Mouse (Mus musculus) liver, embryonic 11.5 days (tissue): Measurements from ENCODE around the gene Ube2g1. TPM values are rescaled to one million over a fixed set of nuclear protein-coding genes. Genes with fewer than 3 reads are reported as not detected.

Experiments used
- ATAC-seq: fragments of 200-750 bp; cut with Nextera tagmentation; replicated peaks from 2 replicates; pipeline ENCODE4 v1.8.0; 2017; ENCODE audit warnings: moderate number of reproducible peaks, mild to moderate bottlenecking, moderate TSS enrichment, moderate library complexity; ENCODE audit not compliant: low FRiP score
- DNase-seq: peaks from one replicate; pipeline ENCODE4 v3.0.0-alpha.2; 2017; ENCODE audit warnings: low spot score
- H3K27ac ChIP-seq: fragments of 300-500 bp; sonication (generic); 2 replicates; pipeline ENCODE4 v1.5.1; 2014; ENCODE audit warnings: mild to moderate bottlenecking, low read depth, low read length, control low read depth
- H3K27me3 ChIP-seq: fragments of 300-500 bp; sonication (generic); replicated peaks from 2 replicates; pipeline ENCODE4 v1.6.1; 2014; ENCODE audit warnings: low read length, mixed read lengths; ENCODE audit not compliant: control insufficient read depth, insufficient read depth
- H3K36me3 ChIP-seq: fragments of 300-500 bp; sonication (generic); 2 replicates; pipeline ENCODE4 v1.6.1; 2014; ENCODE audit warnings: mild to moderate bottlenecking, low read length, moderate library complexity, mixed read lengths; ENCODE audit not compliant: control insufficient read depth, insufficient read depth
- H3K4me1 ChIP-seq: fragments of 300-500 bp; sonication (generic); replicated peaks from 2 replicates; pipeline ENCODE4 v1.6.1; 2014; ENCODE audit warnings: low read length, mixed read lengths; ENCODE audit not compliant: control insufficient read depth, insufficient read depth
- H3K4me2 ChIP-seq: fragments of 300-500 bp; sonication (generic); 2 replicates; pipeline ENCODE4 v1.6.1; 2014; ENCODE audit warnings: mild to moderate bottlenecking, control low read depth, moderate library complexity
- H3K4me3 ChIP-seq: fragments of 300-500 bp; sonication (generic); 2 replicates; pipeline ENCODE4 v1.5.1; 2014; ENCODE audit warnings: low read depth, low read length, control low read depth
- H3K9ac ChIP-seq: fragments of 300-500 bp; sonication (generic); 2 replicates; pipeline ENCODE4 v1.6.1; 2014; ENCODE audit warnings: low read depth, low read length, control low read depth
- H3K9me3 ChIP-seq: fragments of 300-500 bp; sonication (generic); 2 replicates; pipeline ENCODE4 v1.6.1; 2016; ENCODE audit warnings: low read length, inconsistent platforms, mixed read lengths; ENCODE audit not compliant: control insufficient read depth
- WGBS: fragments of 180-500 bp; shearing (Covaris S2); extraction: QIAGEN DNeasy Blood & Tissue Kit; methylation state at CpG from one replicate; pipeline ENCODE4 v1.1.7; 2014; 5-methylcytosine and 5-hydroxymethylcytosine counted together
- polyA plus RNA-seq: library from polyadenylated mRNA; unstranded; fragments of >200 nt; fragmentation: Nextera tagmentation; extraction: Ambion mirVana; gene quantifications from 2 replicates; pipeline ENCODE4 v1.2.1, GENCODE M21; 2014

The Ube2g1 gene
- polyA plus RNA-seq, 1 experiment from 2014 or later = 61.9 TPM

DNA sequence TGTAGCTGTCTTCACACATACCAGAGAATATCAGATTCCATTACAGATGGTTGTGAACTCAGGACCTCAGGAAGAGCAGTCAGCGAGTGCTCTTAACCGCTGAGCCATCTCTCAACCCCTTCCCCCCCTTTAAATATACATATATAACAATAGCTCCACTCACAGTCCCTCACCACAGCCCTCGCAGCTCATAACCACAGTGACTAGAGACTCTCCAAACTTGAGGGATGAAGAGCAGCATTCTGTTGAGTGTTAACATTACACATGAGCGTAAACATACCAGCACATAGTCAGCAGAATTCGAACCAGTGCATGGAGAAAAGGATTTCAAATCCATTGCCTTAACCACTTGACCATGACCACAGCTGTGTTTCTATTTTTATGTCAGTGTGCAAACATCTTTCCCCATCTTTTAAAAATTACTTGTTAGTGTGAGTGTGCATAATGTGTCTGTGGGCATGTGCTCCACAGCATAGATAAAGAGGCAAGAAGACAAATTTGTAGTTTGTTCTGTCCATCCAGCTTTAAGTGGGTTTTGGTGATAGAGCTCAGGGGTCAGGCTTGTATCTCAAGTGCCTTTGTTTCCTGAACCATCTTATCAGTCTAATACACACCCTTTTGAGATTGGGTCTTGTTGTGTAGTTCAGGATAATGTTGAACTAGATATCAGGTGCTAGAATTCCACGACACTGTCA, 64.4 kb downstream of the Ube2g1 start:
- no peaks in the 10 kb centered on the region for H3K9me3 ChIP-seq
- no peaks in the 10 kb centered on the region for H3K27me3 ChIP-seq
- H3K9ac ChIP-seq = no peak overlapping the region
- no peak overlapping the region for H3K4me3 ChIP-seq
- DNase-seq (no peak), ATAC-seq (peak; percentile 31)
- peaks cover 14% of the 10 kb centered on the region for H3K4me1 ChIP-seq
- no peaks in the 10 kb centered on the region; the same call in 1 of the 2 replicates for H3K36me3 ChIP-seq
- H3K27ac ChIP-seq = no peak overlapping the region
- WGBS = 54% methylated on average over 6 of the region's 6 CpGs
- H3K4me2 ChIP-seq = 0 out of 2 replicates have a peak overlapping the region, but pooled peaks have one; percentile 9

GRCm38 (mm10) chr11:72672438-72672837, 65.4 kb downstream of the Ube2g1 start:
- no peaks in the 10 kb centered on the region for H3K36me3 ChIP-seq
- H3K4me3 ChIP-seq = no peak overlapping the region
- no peak for DNase-seq
- 43% methylated on average over 1 of the region's 1 CpGs for WGBS
- peaks cover 14% of the 10 kb centered on the region for H3K4me1 ChIP-seq
- H3K4me2 ChIP-seq = no peak overlapping the region
- H3K9me3 ChIP-seq = no peaks in the 10 kb centered on the region
- no peak overlapping the region for H3K9ac ChIP-seq
- no peaks in the 10 kb centered on the region for H3K27me3 ChIP-seq
- no peak overlapping the region for H3K27ac ChIP-seq
- no peak for ATAC-seq

DNA sequence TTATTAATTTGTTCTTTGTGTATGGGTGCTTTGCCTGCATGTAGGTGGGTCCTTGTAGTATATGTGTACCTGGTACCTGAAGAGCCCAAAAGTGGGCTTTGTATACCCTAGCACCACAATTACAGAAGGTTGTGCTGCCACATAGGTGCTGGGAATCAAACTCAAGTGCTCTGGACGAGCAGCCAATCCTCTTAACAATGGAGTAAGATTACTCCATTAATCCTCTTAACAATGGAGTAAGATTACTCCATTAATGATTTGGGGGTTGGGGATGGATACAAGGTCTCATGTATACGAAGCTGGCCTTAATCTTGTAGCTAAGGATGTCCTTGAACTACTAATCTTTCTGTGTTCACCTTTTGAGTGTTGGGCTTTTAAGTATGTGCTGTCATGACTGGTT, 68.2 kb downstream of the Ube2g1 start:
- H3K9ac ChIP-seq = no peak overlapping the region
- DNase-seq (no peak), ATAC-seq (no peak)
- H3K4me3 ChIP-seq = no peak overlapping the region
- H3K27me3 ChIP-seq = no peaks in the 10 kb centered on the region
- no peak overlapping the region for H3K27ac ChIP-seq
- peaks cover 14% of the 10 kb centered on the region for H3K4me1 ChIP-seq
- WGBS = 68% methylated on average over 2 of the region's 2 CpGs
- H3K9me3 ChIP-seq = no peaks in the 10 kb centered on the region
- no peaks in the 10 kb centered on the region for H3K36me3 ChIP-seq
- no peak overlapping the region for H3K4me2 ChIP-seq

DNA sequence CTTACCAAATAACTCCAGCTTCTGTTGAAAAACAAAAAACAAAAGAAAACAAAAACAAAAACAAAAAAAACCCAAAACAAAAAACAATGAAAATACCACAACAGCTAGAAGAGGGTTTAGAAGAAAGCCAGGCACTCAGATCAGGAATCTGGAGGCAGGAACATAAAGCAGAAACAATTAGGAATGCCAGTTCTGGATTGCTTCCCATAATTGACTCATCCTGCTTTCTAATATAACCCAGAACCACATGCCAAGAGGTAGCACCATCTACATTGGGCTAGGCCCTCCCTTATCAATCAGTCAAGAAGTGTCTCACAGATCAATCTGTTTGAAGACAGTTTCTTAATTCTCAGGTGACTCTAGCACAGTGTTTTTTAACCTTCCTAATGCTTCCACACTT, 73.6 kb downstream of the Ube2g1 start:
- Histone ChIP-seq H3K27ac (no peak overlapping the region), H3K4me2 (no peak overlapping the region), H3K4me3 (no peak overlapping the region), H3K36me3 (peaks cover 3% of the 10 kb centered on the region; the same call in 1 of the 2 replicates), H3K9me3 (no peaks in the 10 kb centered on the region), H3K9ac (no peak overlapping the region), H3K27me3 (no peaks in the 10 kb centered on the region), H3K4me1 (no peaks in the 10 kb centered on the region; the same call in 1 of the 2 replicates)
- ATAC-seq = no peak
- DNase-seq = no peak

- no peak overlapping the region for H3K9ac ChIP-seq
These were observed 76.3 kb downstream of the Ube2g1 start for GRCm38 (mm10) chr11:72683402-72683801.

DNA sequence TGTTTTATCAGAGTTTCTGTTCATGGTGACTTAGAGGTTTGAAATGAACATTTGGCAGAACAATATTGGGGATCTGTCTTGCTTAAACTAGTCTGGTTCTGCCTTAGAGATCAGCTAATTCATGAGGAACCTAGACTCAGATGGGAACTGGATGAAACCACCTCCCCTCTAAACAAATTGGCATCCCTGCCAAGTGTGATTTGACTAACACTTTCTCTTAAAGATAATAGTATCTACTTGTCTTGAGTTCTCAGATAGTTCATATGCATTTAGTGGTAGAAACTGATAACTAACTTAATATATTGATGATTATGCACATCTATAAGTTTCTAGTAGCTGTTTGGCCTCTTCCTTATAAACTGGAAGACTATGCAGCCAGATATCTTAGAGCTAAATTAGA, 79.6 kb downstream of the Ube2g1 start:
- DNase-seq = no peak
- no peak overlapping the region for H3K27ac ChIP-seq
- H3K36me3 ChIP-seq = no peaks in the 10 kb centered on the region; the same call in 1 of the 2 replicates
- ATAC-seq = no peak
- no peaks in the 10 kb centered on the region for H3K9me3 ChIP-seq
- H3K9ac ChIP-seq = no peak overlapping the region
- no peak overlapping the region for H3K4me2 ChIP-seq
- peaks cover 30% of the 10 kb centered on the region for H3K4me1 ChIP-seq
- no peaks in the 10 kb centered on the region for H3K27me3 ChIP-seq
- no peak overlapping the region for H3K4me3 ChIP-seq

More at GRCm38 (mm10) chr11:72683402-72683801, 76.3 kb downstream of the Ube2g1 start:
- H3K36me3 ChIP-seq = peaks cover 3% of the 10 kb centered on the region; the same call in 1 of the 2 replicates
- no peaks in the 10 kb centered on the region for H3K9me3 ChIP-seq
- H3K4me2 ChIP-seq = no peak overlapping the region
- DNase-seq (no peak), ATAC-seq (no peak)
- 91% methylated on average over 2 of the region's 2 CpGs for WGBS
- H3K4me1 ChIP-seq = peaks cover 15% of the 10 kb centered on the region
- no peak overlapping the region for H3K27ac ChIP-seq
- H3K27me3 ChIP-seq = no peaks in the 10 kb centered on the region
- H3K4me3 ChIP-seq = no peak overlapping the region

GRCm38 (mm10) chr11:72688242-72688641, 81.2 kb downstream of the Ube2g1 start:
- WGBS = 25% methylated on average over 5 of the region's 5 CpGs
- Histone ChIP-seq H3K27ac (peak overlapping the region; percentile 92), H3K4me2 (peak overlapping the region; percentile 68), H3K36me3 (no peaks in the 10 kb centered on the region; the same call in 1 of the 2 replicates), H3K4me3 (no peak overlapping the region), H3K9ac (no peak overlapping the region; the same call in 1 of the 2 replicates), H3K9me3 (no peaks in the 10 kb centered on the region), H3K27me3 (no peaks in the 10 kb centered on the region), H3K4me1 (peaks cover 30% of the 10 kb centered on the region)
- DNase-seq = no peak
- peak; percentile 26; the same call in 1 of the 2 replicates for ATAC-seq

DNA sequence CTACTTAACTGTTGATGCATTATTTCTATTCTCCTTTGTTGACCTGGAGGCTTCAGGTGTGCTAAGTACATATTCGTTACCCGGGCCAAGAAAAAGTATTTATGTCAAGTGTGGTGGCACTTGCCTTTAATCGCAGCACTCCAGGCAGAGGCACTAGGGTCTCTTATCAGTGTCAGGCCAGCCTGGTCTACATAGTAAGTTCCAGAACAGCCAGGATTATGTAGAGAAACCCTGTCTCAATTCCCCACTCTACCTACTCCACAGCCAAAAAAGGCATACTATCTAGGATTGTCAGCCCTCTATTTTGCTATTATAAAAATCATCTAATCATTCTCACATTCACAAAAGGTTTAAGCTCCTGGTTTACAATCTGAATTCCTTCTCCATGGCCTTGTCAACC, 82.0 kb downstream of the Ube2g1 start:
- no peaks in the 10 kb centered on the region for H3K27me3 ChIP-seq
- peak overlapping the region; percentile 65 for H3K4me3 ChIP-seq
- peak overlapping the region; percentile 68 for H3K4me2 ChIP-seq
- peak; percentile 87 for ATAC-seq
- H3K36me3 ChIP-seq = no peaks in the 10 kb centered on the region
- H3K9me3 ChIP-seq = no peaks in the 10 kb centered on the region
- peak overlapping the region; percentile 74 for H3K9ac ChIP-seq
- H3K4me1 ChIP-seq = peaks cover 30% of the 10 kb centered on the region
- no peak for DNase-seq
- WGBS = 30% methylated on average over 3 of the region's 3 CpGs
- H3K27ac ChIP-seq = peak overlapping the region; percentile 92
